Mouse (Mus musculus) thymus, postnatal 4 days (tissue): ENCODE results near the gene Nr2e1.
A peak's percentile ranks its signal among the peaks of the same experiment; 100 is the strongest.

Experiments used
- DNase-seq: peaks from one replicate; pipeline ENCODE4 v3.0.0; 2021

The Nr2e1 gene

GRCm38 (mm10) chr10:42583157-42583872 lies at the start of gene Nr2e1, which contains the start of gene Ostm1:
Nr2e1 (minus strand) TSS chr10:42583632.
Ostm1 (plus strand) TSS chr10:42583822.
- peak; percentile 27 for DNase-seq

DNA sequence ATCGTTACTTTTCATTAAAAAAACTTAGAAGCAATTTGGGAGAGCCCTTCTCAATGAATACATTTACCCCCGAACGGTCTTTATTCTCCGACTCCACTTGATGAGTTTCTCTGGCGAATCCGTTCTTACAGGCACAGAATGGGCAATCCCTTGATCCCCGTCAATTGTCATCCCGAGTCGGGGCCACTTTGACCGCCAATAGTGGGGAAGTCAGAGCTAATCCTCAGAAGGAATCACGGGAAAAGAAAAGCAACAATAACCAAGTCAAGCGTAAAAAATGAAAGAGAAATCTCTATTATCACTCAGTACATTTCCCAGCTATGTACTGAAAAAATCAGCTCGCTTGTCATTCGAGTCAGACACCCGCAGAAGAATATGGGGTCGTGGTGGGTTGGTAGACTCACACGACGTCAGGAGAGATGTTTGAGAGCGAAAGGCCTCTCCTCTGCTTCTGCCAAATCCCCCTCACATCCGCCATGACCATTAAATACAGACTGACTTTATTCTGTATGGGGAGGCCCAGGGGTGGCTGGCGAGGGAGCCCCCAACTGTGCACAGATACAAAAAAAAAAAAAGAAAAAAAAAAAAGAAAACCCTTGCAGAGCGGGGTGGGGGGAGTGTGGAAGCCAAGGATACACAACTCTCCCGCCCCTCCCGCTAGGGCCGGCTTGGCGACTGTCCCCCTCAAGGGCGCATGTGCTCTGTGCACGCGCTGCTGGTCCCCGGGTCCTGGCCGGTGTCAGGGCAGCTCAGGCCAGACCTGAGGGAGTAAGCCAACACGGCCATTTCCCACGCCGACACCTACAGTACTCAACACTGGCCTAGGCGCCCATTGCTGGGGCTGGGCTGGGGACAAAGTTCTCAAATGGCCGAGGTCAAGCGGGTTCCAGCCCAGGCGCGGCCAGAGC lies 49.3 kb upstream of the Nr2e1 start:
- peak; percentile 33 for DNase-seq

GRCm38 (mm10) chr10:42631754-42632452 lies 48.5 kb upstream of the Nr2e1 start:
- peak; percentile 31 for DNase-seq

- DNase-seq, result no peak
These were observed 47.3 kb upstream of the Nr2e1 start for GRCm38 (mm10) chr10:42630596-42631355.

DNA sequence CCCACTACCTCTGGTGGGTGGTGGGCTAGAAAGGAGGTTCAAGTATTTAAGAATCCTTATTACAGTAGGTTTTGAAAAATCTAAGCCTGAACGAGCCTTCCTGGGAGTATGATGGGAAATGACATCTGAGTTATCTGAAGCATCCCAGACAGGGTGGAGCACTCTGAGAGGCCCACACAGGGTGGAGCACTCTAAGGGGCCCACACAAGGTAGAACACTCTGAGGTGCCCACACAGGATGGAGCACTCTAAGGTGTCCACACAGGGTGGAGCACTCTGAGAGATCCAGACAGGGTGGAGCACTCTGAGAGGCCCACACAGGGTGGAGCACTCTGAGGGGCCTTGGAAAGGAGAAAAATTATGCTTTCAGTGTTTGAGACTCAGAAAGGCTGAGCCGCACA lies 42.5 kb upstream of the Nr2e1 start:
- DNase-seq, result no peak

GRCm38 (mm10) chr10:42618291-42618690 lies 34.9 kb upstream of the Nr2e1 start:
- DNase-seq, result no peak

DNA sequence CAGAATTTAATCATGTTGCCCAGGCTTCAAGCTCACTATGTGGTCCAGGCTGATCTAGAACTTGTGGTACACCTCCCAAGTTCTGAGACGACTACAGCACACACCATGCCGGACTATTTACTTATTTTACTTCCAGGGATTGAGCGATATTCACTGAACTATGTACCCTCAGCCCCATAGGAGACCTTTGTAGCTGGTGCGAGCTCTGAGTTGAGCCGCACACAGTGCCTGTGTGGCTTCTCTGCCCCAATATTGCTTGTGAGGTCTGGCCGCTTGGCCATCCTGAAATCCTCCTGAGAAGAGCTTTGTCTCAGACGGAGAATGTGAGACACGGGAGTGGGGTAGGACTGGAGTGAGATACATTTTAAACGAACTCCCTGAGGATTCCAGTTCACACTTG lies 31.3 kb upstream of the Nr2e1 start:
- no peak for DNase-seq

- peak; percentile 18 for DNase-seq
These were observed 30.4 kb upstream of the Nr2e1 start for GRCm38 (mm10) chr10:42613639-42614381.

GRCm38 (mm10) chr10:42613075-42613474 lies 29.6 kb upstream of the Nr2e1 start:
- no peak for DNase-seq

- DNase-seq, result no peak
These were observed 23.3 kb upstream of the Nr2e1 start for GRCm38 (mm10) chr10:42606757-42607156.

- DNase-seq, result peak; percentile 65
These were observed 21.4 kb upstream of the Nr2e1 start for GRCm38 (mm10) chr10:42604874-42605273.

GRCm38 (mm10) chr10:42601556-42601955 lies 18.1 kb upstream of the Nr2e1 start:
- peak; percentile 76 for DNase-seq

- no peak for DNase-seq
These were observed 15.2 kb upstream of the Nr2e1 start for GRCm38 (mm10) chr10:42598615-42599014.

GRCm38 (mm10) chr10:42593201-42593600 lies 9.8 kb upstream of the Nr2e1 start:
- no peak for DNase-seq

- DNase-seq, result no peak
These were observed 8.7 kb upstream of the Nr2e1 start for GRCm38 (mm10) chr10:42591993-42592686.

DNA sequence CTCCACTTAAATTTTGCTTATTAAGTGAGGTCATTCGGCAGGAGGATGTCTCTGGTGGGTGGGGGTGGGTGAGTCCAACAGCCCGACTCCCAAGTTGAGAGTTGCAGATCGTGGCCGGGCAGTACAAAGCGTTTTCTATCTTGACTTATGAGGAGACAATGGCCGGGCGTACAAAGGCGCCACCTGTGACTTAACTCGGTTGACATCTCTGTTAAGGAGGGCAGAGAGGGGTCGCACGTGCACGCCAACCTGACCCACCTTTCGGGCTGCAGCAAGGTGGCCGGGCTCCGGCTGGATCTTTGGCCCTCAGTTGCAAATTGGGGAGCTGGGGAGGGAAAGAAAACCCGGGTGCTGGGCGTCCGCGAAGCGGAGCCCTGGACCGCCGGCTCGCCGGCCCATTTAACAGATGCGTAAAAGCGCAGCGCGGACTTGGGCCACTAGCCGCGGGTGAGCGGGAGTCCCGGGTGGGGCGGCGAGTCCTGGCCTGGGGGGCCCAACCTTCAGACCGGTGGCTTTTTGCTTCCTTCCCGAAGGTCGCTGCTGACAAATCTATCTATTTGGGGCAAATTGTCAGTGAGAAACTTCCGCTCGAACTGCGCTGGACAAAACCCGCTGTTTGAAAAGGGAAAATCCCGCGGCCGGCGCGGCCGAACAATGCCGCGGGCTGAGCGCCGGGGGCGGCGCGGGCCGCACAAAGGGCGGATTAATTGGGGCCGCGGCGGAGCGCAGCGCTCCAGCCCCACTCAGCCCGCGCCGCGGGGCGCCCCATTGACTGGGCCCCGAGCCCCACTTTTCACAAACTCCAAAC lies 8.0 kb upstream of the Nr2e1 start:
- DNase-seq, result no peak

DNA sequence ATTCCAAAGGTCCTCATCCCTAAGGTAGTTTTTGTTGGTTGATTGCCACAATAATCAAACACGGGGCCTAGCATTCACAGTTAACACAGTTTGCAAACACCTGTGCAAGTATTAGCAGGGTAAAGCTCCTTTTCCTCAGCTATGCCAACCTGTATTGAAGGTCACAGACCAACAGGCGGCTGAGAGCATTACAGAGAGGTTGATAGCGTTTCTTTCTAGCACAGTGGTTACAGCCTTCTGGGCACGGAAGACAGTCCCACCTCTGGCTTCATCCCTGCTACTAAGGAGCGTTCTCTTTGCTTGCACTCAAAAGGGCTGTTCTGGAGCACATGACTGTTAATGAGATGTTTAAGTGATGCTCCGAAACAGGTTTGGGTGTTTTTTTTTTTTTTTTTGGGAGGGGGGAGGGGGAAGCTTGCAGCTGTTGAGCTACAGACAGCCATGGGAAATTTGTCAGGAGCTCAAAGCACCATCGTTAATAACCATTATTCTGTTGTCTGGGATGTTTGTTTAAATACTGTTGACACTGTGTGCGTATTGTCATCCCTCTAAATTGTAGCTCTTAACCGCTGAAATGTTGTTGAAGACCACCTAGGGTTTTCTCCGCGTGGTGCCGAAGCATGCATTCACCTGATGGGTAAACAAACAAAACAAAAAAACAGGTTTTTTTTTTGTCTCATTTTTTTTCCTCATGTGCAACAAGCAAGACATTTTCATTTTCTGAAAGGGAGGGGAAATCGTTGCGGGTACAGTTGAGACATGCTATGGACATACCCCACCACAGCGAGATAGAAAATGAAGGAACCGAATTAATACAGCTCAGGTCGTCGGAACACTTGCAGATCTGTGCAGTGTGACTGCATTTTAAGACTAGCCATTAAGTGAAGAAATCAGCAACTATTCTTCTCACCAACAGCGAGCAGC lies 7.1 kb upstream of the Nr2e1 start:
- no peak for DNase-seq

GRCm38 (mm10) chr10:42589505-42589904 lies 6.1 kb upstream of the Nr2e1 start:
- DNase-seq, result no peak
